Mouse (Mus musculus) E14TG2a.4 (cell line): ENCODE measurements around the gene Gm10309.
A peak's percentile ranks its signal among the peaks of the same experiment; 100 is the strongest.

ENCODE experiments used
- CTCF ChIP-seq: conservative IDR thresholded peaks from 2 replicates; pipeline ENCODE4 v1.5.1; 2014; ENCODE audit warnings: low read length
- NANOG ChIP-seq: IDR thresholded peaks from 2 replicates; pipeline ENCODE4 v1.6.1; 2014; ENCODE audit warnings: borderline replicate concordance, low read length, mixed read lengths
- POU5F1 ChIP-seq: IDR thresholded peaks from 2 replicates; pipeline ENCODE4 v1.6.1; 2014; ENCODE audit warnings: low read length, borderline replicate concordance

DNA sequence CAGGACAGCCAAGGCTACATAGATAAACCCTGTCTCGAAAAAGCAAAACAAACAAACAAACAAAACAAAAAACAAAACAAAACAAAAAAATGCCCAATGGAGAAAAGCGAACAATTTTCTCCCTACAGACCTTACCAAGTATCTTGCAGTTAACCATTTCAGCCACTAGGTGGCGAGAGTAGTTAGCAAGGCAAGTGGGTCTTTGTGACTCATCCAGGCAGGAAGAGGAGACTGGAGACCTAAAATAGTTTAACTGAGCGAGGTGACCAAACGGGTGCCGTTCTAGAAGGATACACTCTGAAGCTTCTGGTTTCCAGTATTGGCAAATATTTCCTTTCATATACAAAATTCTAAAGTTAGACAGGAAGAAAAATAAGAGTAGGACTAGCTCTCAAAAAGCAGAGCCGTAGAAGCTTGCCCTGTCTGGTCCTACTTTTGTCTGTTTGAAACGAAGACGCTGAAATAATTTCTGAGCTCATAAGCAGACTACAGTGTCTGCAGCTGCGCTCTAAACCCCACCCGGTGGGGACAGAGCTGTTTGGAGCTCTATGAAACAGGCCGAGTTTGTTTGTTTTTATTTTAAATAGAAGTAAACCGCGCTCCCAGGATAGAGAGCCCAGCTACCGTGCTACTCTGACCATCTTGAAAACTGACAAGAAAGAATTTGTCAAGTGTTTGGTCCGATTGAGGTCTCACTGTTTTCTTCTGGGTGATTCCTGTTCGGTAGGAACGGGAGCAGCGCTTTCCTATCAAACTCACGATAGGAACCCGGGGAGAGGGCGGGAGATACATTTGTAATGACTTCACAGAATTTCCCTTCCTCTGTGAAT, 31.0 kb upstream of the Gm10309 start:
- peak; percentile 86 for TF ChIP-seq CTCF
- no peak for TF ChIP-seq POU5F1
- TF ChIP-seq NANOG: no peak
